Mouse (Mus musculus) neural tube, postnatal 0 days (tissue): ENCODE data around the gene Olr1. TPM values are rescaled to one million over a fixed set of nuclear protein-coding genes. Genes with fewer than 3 reads are reported as not detected.

Experiments used
- polyA plus RNA-seq: library from polyadenylated mRNA; unstranded; fragments of >200 nt; fragmentation: Nextera tagmentation; extraction: Ambion mirVana; gene quantifications from 2 replicates; pipeline ENCODE4 v1.2.1, GENCODE M21; 2015

The Olr1 gene
- polyA plus RNA-seq: not detected in 2 replicates

GRCm38 (mm10) chr6:129507024-129507423 is at the start of gene Olr1:
TSS of gene Olr1 (minus strand) at chr6:129507165.

GRCm38 (mm10) chr6:129532942-129533860 is 26.2 kb upstream of the Olr1 start, which contains the start of gene Gabarapl1:
TSS of gene Gabarapl1 (plus strand) at chr6:129533160.

GRCm38 (mm10) chr6:129512367-129512766 is 5.4 kb upstream of the Olr1 start, which contains the start of gene Tmem52b:
TSS of gene Tmem52b (plus strand) at chr6:129512555.

DNA sequence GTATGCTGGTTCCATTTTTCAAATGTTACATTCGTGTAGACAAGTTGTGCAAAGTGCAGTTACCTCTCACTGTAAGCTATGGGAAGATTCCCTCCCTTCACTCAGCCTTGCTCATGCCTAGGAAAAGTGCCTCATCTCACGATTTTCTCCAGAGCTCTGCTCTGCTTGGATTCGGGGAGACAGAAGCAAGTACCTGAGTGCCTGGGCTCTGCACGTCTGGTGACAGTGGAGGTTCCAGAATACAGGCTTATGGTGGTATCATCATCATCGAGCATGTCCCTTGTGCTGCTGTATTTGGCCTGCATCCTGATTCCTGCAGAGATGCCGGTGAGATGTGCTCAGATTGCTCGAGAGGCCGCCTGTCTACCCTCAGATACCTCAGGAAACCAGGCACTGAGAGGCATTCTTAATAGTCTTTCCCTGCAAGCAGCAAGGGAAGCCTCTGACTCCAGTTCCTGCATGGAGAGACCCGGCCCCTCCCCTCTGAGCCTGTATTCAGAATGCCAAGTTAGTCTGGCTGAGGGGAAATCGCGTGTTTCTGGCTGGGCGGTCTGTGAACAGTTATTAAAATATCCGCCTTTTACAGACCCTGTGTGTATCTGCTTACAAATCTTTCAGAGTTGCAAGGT is 55.4 kb downstream of the Olr1 start, which contains the start of gene Clec1a:
Gene Clec1a (minus strand): TSS at position 590 of the 629 bp plus-strand sequence.

Other genes with a start within 250 kb of the Olr1 start
- not detected in 2 replicates for gene Cd69, start 231.7 kb downstream of the Olr1 start, polyA plus RNA-seq
- gene 4922502D21Rik, start 175.4 kb downstream of the Olr1 start, polyA plus RNA-seq: not detected in 2 replicates
- 0.41 and 0.48 TPM in 2 replicates for gene Clec12a, start 164.5 kb downstream of the Olr1 start, polyA plus RNA-seq
- gene Clec12b, start 121.3 kb downstream of the Olr1 start, polyA plus RNA-seq: 0.17 and 0.22 TPM in 2 replicates
- 0.74 and 0.83 TPM in 2 replicates for gene Clec1b, start 109.9 kb downstream of the Olr1 start, polyA plus RNA-seq
- 0.09 and 0.22 TPM in 2 replicates for gene Clec9a, start 98.3 kb downstream of the Olr1 start, polyA plus RNA-seq
- 3.1 and 3.5 TPM in 2 replicates for gene Clec1a, start 55.2 kb downstream of the Olr1 start, polyA plus RNA-seq
- gene Tmem52b, start 5.4 kb upstream of the Olr1 start, polyA plus RNA-seq: not detected in 2 replicates
- 266 and 268 TPM in 2 replicates for gene Gabarapl1, start 26.0 kb upstream of the Olr1 start, polyA plus RNA-seq
- gene Klre1, start 70.7 kb upstream of the Olr1 start, polyA plus RNA-seq: not detected in 2 replicates
- not detected in 2 replicates for gene Klrd1, start 84.6 kb upstream of the Olr1 start, polyA plus RNA-seq
- 0.23 and 0.26 TPM in 2 replicates for gene Klrk1, start 116.7 kb upstream of the Olr1 start, polyA plus RNA-seq
- gene Klrc3, start 136.2 kb upstream of the Olr1 start, polyA plus RNA-seq: not detected in 2 replicates
- gene Klrc2, start 153.5 kb upstream of the Olr1 start, polyA plus RNA-seq: not detected in 2 replicates
- not detected in 2 replicates for gene Klrc1, start 171.8 kb upstream of the Olr1 start, polyA plus RNA-seq
- 1.1 and 1.7 TPM in 2 replicates for gene Klri1, start 210.0 kb upstream of the Olr1 start, polyA plus RNA-seq
- gene Klri2, start 233.3 kb upstream of the Olr1 start, polyA plus RNA-seq: not detected in 2 replicates